Mouse (Mus musculus) brain, embryonic 14.5 days (tissue): ENCODE data around the gene Btrc.

Source experiments
- CTCF ChIP-seq: fragments of 200-500 bp; IDR thresholded peaks from 2 replicates; pipeline ENCODE4 v1.5.1; 2012; ENCODE audit warnings: inconsistent platforms, mild to moderate bottlenecking, moderate library complexity, borderline replicate concordance; ENCODE audit not compliant: insufficient read depth, insufficient read length; ENCODE audit errors: extremely low read depth
- POLR2A ChIP-seq: fragments of 200-500 bp; IDR thresholded peaks from 2 replicates; pipeline ENCODE4 v1.6.1; 2012; ENCODE audit warnings: mild to moderate bottlenecking, inconsistent platforms, borderline replicate concordance; ENCODE audit not compliant: poor library complexity, insufficient read depth, insufficient read length, severe bottlenecking; ENCODE audit errors: extremely low read depth

DNA sequence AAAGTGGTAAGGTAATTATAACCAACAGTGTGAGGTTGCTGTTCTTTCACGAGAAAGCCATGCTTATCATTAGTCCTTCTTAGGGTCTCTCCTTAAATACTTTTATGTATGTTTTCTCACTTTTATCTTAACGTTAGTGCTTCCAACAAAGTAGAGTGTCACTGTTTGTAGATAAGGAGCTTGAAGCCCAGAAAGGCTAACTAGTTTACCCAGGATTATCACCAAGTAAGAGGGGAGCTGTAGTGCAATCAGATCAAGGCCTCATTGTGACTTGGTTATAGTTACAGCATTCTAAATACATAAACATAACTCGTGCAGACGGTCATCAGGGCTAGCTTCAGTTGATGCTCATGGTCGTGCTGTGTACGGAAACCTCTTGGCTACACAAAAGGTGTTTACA is 126.4 kb downstream of the Btrc start:
- TF ChIP-seq CTCF (no peak), POLR2A (no peak)
